Mouse (Mus musculus): ENCODE results near the gene Mlip.
"Not testable (repeated sequence)": the region's sequence is repeated elsewhere in the genome, so short reads cannot be mapped to it uniquely, and the experiment has no call there.

The Mlip gene

GRCm38 (mm10) chr9:77352432-77353175 lies at the start of gene Mlip:
Mlip (minus strand) TSS chr9:77352969.
- DNase-seq (ENCODE audit: low read depth): no peak

- no peak for DNase-seq (ENCODE audit: low read depth)
Measured at GRCm38 (mm10) chr9:77399801-77400200, 47.0 kb upstream of the Mlip start.

GRCm38 (mm10) chr9:77398856-77399631 lies 46.3 kb upstream of the Mlip start:
- DNase-seq (ENCODE audit: low read depth): no peak

GRCm38 (mm10) chr9:77397027-77397426 lies 44.3 kb upstream of the Mlip start:
- no peak for DNase-seq (ENCODE audit: low read depth)

GRCm38 (mm10) chr9:77391248-77391647 lies 38.5 kb upstream of the Mlip start:
- no peak for DNase-seq (ENCODE audit: low read depth)

- no peak for DNase-seq (ENCODE audit: low read depth)
Measured at GRCm38 (mm10) chr9:77388956-77389355, 36.2 kb upstream of the Mlip start.

GRCm38 (mm10) chr9:77386751-77387150 lies 34.0 kb upstream of the Mlip start:
- no peak for DNase-seq (ENCODE audit: low read depth)

- DNase-seq (ENCODE audit: low read depth): no peak
Measured at GRCm38 (mm10) chr9:77385611-77386010, 32.8 kb upstream of the Mlip start.

- no peak for DNase-seq (ENCODE audit: low read depth)
Measured at GRCm38 (mm10) chr9:77384651-77385050, 31.9 kb upstream of the Mlip start.

- no peak for DNase-seq (ENCODE audit: low read depth)
Measured at GRCm38 (mm10) chr9:77383951-77384350, 31.2 kb upstream of the Mlip start.

GRCm38 (mm10) chr9:77382514-77382913 lies 29.7 kb upstream of the Mlip start:
- no peak for DNase-seq (ENCODE audit: low read depth)

GRCm38 (mm10) chr9:77381565-77381964 lies 28.8 kb upstream of the Mlip start:
- peak; percentile 9 for DNase-seq (ENCODE audit: low read depth)

- DNase-seq (ENCODE audit: low read depth): peak; percentile 38
Measured at GRCm38 (mm10) chr9:77379625-77380024, 26.9 kb upstream of the Mlip start.

GRCm38 (mm10) chr9:77377696-77378095 lies 24.9 kb upstream of the Mlip start:
- DNase-seq (ENCODE audit: low read depth): no peak

- DNase-seq (ENCODE audit: low read depth): no peak
Measured at GRCm38 (mm10) chr9:77377082-77377481, 24.3 kb upstream of the Mlip start.

- no peak for DNase-seq (ENCODE audit: low read depth)
Measured at GRCm38 (mm10) chr9:77376561-77376960, 23.8 kb upstream of the Mlip start.

- DNase-seq (ENCODE audit: low read depth): no peak
Measured at GRCm38 (mm10) chr9:77370706-77371105, 17.9 kb upstream of the Mlip start.

GRCm38 (mm10) chr9:77369262-77369661 lies 16.5 kb upstream of the Mlip start:
- no peak for DNase-seq (ENCODE audit: low read depth)

- DNase-seq (ENCODE audit: low read depth): not testable (repeated sequence)
Measured at GRCm38 (mm10) chr9:77364681-77365080, 11.9 kb upstream of the Mlip start.

- no peak for DNase-seq (ENCODE audit: low read depth)
Measured at GRCm38 (mm10) chr9:77362906-77363305, 10.1 kb upstream of the Mlip start.

GRCm38 (mm10) chr9:77360654-77361053 lies 7.9 kb upstream of the Mlip start:
- no peak for DNase-seq (ENCODE audit: low read depth)

GRCm38 (mm10) chr9:77359278-77359973 lies 6.7 kb upstream of the Mlip start:
- DNase-seq (ENCODE audit: low read depth): no peak

GRCm38 (mm10) chr9:77353942-77354341 lies 1.2 kb upstream of the Mlip start:
- DNase-seq (ENCODE audit: low read depth): no peak

All from fibroblast of lung, adult 2 months (primary cell).